Mouse (Mus musculus): ENCODE measurements around the gene H1fx. TPM values are rescaled to one million over a fixed set of nuclear protein-coding genes. Genes with fewer than 3 reads are reported as not detected.

Gene H1fx
- polyA plus RNA-seq, 1 experiment from 2014 or later: 17.3 TPM

GRCm38 (mm10) chr6:87992733-87993132 is 11.3 kb upstream of the H1fx start:
- no peak for TF ChIP-seq EP300 (optimal IDR thresholded peaks at IDR 0.05)
- TF ChIP-seq CTCF (IDR thresholded peaks at IDR 0.05; ENCODE audit: low read depth): no peak
- no peak overlapping the region for H3K27ac ChIP-seq (replicated peaks)
- no peak overlapping the region for H3K4me2 ChIP-seq (replicated peaks; ENCODE audit: low read depth)
- DNase-seq (ENCODE audit: low spot score) (peak; percentile 38), ATAC-seq (ENCODE audit: low FRiP score, low TSS enrichment) (peak; percentile 75)
- H3K36me3 ChIP-seq (ENCODE audit: control insufficient read depth, insufficient read depth, low read length): no peaks in the 10 kb centered on the region; the same call in 1 of the 2 replicates
- 49% methylated on average over 6 of the region's 6 CpGs for WGBS
- H3K9me3 ChIP-seq (ENCODE audit: control insufficient read depth, low read length): no peaks in the 10 kb centered on the region
- peaks cover 6% of the 10 kb centered on the region; the same call in 1 of the 2 replicates for H3K4me1 ChIP-seq (replicated peaks; ENCODE audit: control insufficient read depth, insufficient read depth)
- H3K27me3 ChIP-seq (ENCODE audit: control insufficient read depth, insufficient read depth, low read length): no peaks in the 10 kb centered on the region
- no peak overlapping the region for H3K4me3 ChIP-seq (ENCODE audit: low read depth, low read length)
- H3K9ac ChIP-seq (ENCODE audit: low read length): no peak overlapping the region

GRCm38 (mm10) chr6:87991886-87992285 is 10.4 kb upstream of the H1fx start:
- Histone ChIP-seq H3K27ac (replicated peaks) (no peak overlapping the region), H3K9ac (ENCODE audit: low read length) (no peak overlapping the region), H3K4me1 (replicated peaks; ENCODE audit: control insufficient read depth, insufficient read depth) (peaks cover 6% of the 10 kb centered on the region; the same call in 1 of the 2 replicates), H3K9me3 (ENCODE audit: control insufficient read depth, low read length) (no peaks in the 10 kb centered on the region), H3K36me3 (ENCODE audit: control insufficient read depth, insufficient read depth, low read length) (no peaks in the 10 kb centered on the region; the same call in 1 of the 2 replicates), H3K27me3 (ENCODE audit: control insufficient read depth, insufficient read depth, low read length) (no peaks in the 10 kb centered on the region), H3K4me3 (ENCODE audit: low read depth, low read length) (no peak overlapping the region), H3K4me2 (replicated peaks; ENCODE audit: low read depth) (no peak overlapping the region)
- ATAC-seq (ENCODE audit: low FRiP score, low TSS enrichment) (no peak), DNase-seq (ENCODE audit: low spot score) (no peak)
- WGBS: 85% methylated on average over 1 of the region's 1 CpGs
- TF ChIP-seq EP300 (optimal IDR thresholded peaks at IDR 0.05) (no peak), CTCF (IDR thresholded peaks at IDR 0.05; ENCODE audit: low read depth) (no peak)

- DNase-seq (ENCODE audit: low spot score): no peak
- WGBS: 75% methylated on average over 4 of the region's 4 CpGs
Measured at GRCm38 (mm10) chr6:87991216-87991615, 9.8 kb upstream of the H1fx start.

GRCm38 (mm10) chr6:87982506-87982905 is 1.1 kb upstream of the H1fx start:
- no peak overlapping the region for H3K27ac ChIP-seq (replicated peaks)
- no peak for TF ChIP-seq CTCF (IDR thresholded peaks at IDR 0.05; ENCODE audit: low read depth)
- 59% methylated on average over 9 of the region's 9 CpGs for WGBS
- H3K9ac ChIP-seq (ENCODE audit: low read length): no peak overlapping the region
- H3K27me3 ChIP-seq (ENCODE audit: control insufficient read depth, insufficient read depth, low read length): no peaks in the 10 kb centered on the region
- peak overlapping the region; percentile 88 for H3K4me2 ChIP-seq (replicated peaks; ENCODE audit: low read depth)
- no peaks in the 10 kb centered on the region for H3K36me3 ChIP-seq (ENCODE audit: control insufficient read depth, insufficient read depth, low read length)
- H3K4me3 ChIP-seq (ENCODE audit: low read depth, low read length): peak overlapping the region; percentile 80; the same call in 1 of the 2 replicates
- ATAC-seq (ENCODE audit: low FRiP score, low TSS enrichment) (no peak), DNase-seq (ENCODE audit: low spot score) (no peak)
- peaks cover 3% of the 10 kb centered on the region; the same call in 1 of the 2 replicates for H3K4me1 ChIP-seq (replicated peaks; ENCODE audit: control insufficient read depth, insufficient read depth)
- H3K9me3 ChIP-seq (ENCODE audit: control insufficient read depth, low read length): no peaks in the 10 kb centered on the region

More at GRCm38 (mm10) chr6:87991216-87991615, 9.8 kb upstream of the H1fx start:
- no peak overlapping the region for H3K4me3 ChIP-seq (ENCODE audit: low read depth, low read length)
- no peak overlapping the region for H3K4me2 ChIP-seq (replicated peaks; ENCODE audit: low read depth)
- peaks cover 6% of the 10 kb centered on the region; the same call in 1 of the 2 replicates for H3K4me1 ChIP-seq (replicated peaks; ENCODE audit: control insufficient read depth, insufficient read depth)
- no peaks in the 10 kb centered on the region; the same call in 1 of the 2 replicates for H3K36me3 ChIP-seq (ENCODE audit: control insufficient read depth, insufficient read depth, low read length)
- H3K27me3 ChIP-seq (ENCODE audit: control insufficient read depth, insufficient read depth, low read length): no peaks in the 10 kb centered on the region
- no peaks in the 10 kb centered on the region for H3K9me3 ChIP-seq (ENCODE audit: control insufficient read depth, low read length)
- H3K27ac ChIP-seq (replicated peaks): no peak overlapping the region
- TF ChIP-seq CTCF (IDR thresholded peaks at IDR 0.05; ENCODE audit: low read depth) (no peak), EP300 (optimal IDR thresholded peaks at IDR 0.05) (no peak)
- H3K9ac ChIP-seq (ENCODE audit: low read length): no peak overlapping the region
- no peak for ATAC-seq (ENCODE audit: low FRiP score, low TSS enrichment)

- H3K4me3 ChIP-seq (ENCODE audit: low read depth, low read length): peak overlapping the region; percentile 80
- H3K27ac ChIP-seq (replicated peaks): peak overlapping the region; percentile 82
- no peaks in the 10 kb centered on the region for H3K9me3 ChIP-seq (ENCODE audit: control insufficient read depth, low read length)
- H3K4me1 ChIP-seq (replicated peaks; ENCODE audit: control insufficient read depth, insufficient read depth): peaks cover 3% of the 10 kb centered on the region; the same call in 1 of the 2 replicates
- under 1% methylated on average over 45 of the region's 56 CpGs for WGBS
- peak overlapping the region; percentile 82 for H3K9ac ChIP-seq (ENCODE audit: low read length)
- H3K36me3 ChIP-seq (ENCODE audit: control insufficient read depth, insufficient read depth, low read length): no peaks in the 10 kb centered on the region
- DNase-seq (ENCODE audit: low spot score) (peak; percentile 45), ATAC-seq (ENCODE audit: low FRiP score, low TSS enrichment) (peak; percentile 36)
- TF ChIP-seq CTCF (IDR thresholded peaks at IDR 0.05; ENCODE audit: low read depth): no peak; the same call in 1 of the 2 replicates
- TF ChIP-seq EP300 (optimal IDR thresholded peaks at IDR 0.05): no peak
- peak overlapping the region; percentile 88 for H3K4me2 ChIP-seq (replicated peaks; ENCODE audit: low read depth)
- no peaks in the 10 kb centered on the region for H3K27me3 ChIP-seq (ENCODE audit: control insufficient read depth, insufficient read depth, low read length)
Measured at GRCm38 (mm10) chr6:87981030-87981485, 379 bp downstream of the H1fx start.

GRCm38 (mm10) chr6:87980374-87981029 is 935 bp downstream of the H1fx start:
- Histone ChIP-seq H3K4me3 (ENCODE audit: low read depth, low read length) (peak overlapping the region; percentile 80), H3K27me3 (ENCODE audit: control insufficient read depth, insufficient read depth, low read length) (no peaks in the 10 kb centered on the region), H3K4me2 (replicated peaks; ENCODE audit: low read depth) (peak overlapping the region; percentile 88), H3K9ac (ENCODE audit: low read length) (peak overlapping the region; percentile 82), H3K9me3 (ENCODE audit: control insufficient read depth, low read length) (no peaks in the 10 kb centered on the region), H3K27ac (replicated peaks) (peak overlapping the region; percentile 82), H3K36me3 (ENCODE audit: control insufficient read depth, insufficient read depth, low read length) (no peaks in the 10 kb centered on the region), H3K4me1 (replicated peaks; ENCODE audit: control insufficient read depth, insufficient read depth) (peaks cover 3% of the 10 kb centered on the region; the same call in 1 of the 2 replicates)
- ATAC-seq (ENCODE audit: low FRiP score, low TSS enrichment): peak; percentile 77
- TF ChIP-seq EP300 (optimal IDR thresholded peaks at IDR 0.05) (no peak), CTCF (IDR thresholded peaks at IDR 0.05; ENCODE audit: low read depth) (peak; percentile 50)
- peak; percentile 76 for DNase-seq (ENCODE audit: low spot score)
- WGBS: under 1% methylated on average over 51 of the region's 66 CpGs

All from stomach, postnatal 0 days (tissue).